Mouse (Mus musculus) small intestine, adult 2 months (tissue): ENCODE results near the gene Fam131a. TPM values are rescaled to one million over a fixed set of nuclear protein-coding genes. Genes with fewer than 3 reads are reported as not detected.
A peak's percentile ranks its signal among the peaks of the same experiment; 100 is the strongest.

Source experiments
- H3K27ac ChIP-seq: fragments of 200-500 bp; 2 replicates; pipeline ENCODE4 v1.5.1; 2012; ENCODE audit warnings: low read depth, low read length, control low read depth, inconsistent platforms; ENCODE audit not compliant: insufficient read depth
- H3K27me3 ChIP-seq: fragments of 200-500 bp; 2 replicates; pipeline ENCODE4 v1.6.1; 2012; ENCODE audit warnings: mild to moderate bottlenecking, moderate library complexity, low read length, inconsistent platforms; ENCODE audit not compliant: control insufficient read depth, insufficient read depth
- H3K36me3 ChIP-seq: fragments of 200-500 bp; 2 replicates; pipeline ENCODE4 v1.6.1; 2012; ENCODE audit warnings: mild to moderate bottlenecking, low read length, control low read depth, inconsistent platforms; ENCODE audit not compliant: control insufficient read depth, insufficient read depth
- H3K4me1 ChIP-seq: fragments of 200-500 bp; 2 replicates; pipeline ENCODE4 v1.6.1; 2012; ENCODE audit warnings: low read length, inconsistent platforms, mixed read lengths; ENCODE audit not compliant: control insufficient read depth, insufficient read depth, insufficient read length
- H3K4me3 ChIP-seq: fragments of 200-500 bp; 2 replicates; pipeline ENCODE4 v1.5.1; 2012; ENCODE audit warnings: low read depth, mild to moderate bottlenecking, control low read depth, inconsistent platforms, low read length, moderate library complexity
- CTCF ChIP-seq: fragments of 200-500 bp; IDR thresholded peaks from 2 replicates; pipeline ENCODE4 v1.5.1; 2012; ENCODE audit warnings: low read depth, mild to moderate bottlenecking, control low read depth, inconsistent platforms, low read length, moderate library complexity, mixed read lengths; ENCODE audit not compliant: insufficient replicate concordance, insufficient read length; ENCODE audit errors: extremely low read depth
- POLR2A ChIP-seq: fragments of 200-500 bp; IDR thresholded peaks from 2 replicates; pipeline ENCODE4 v1.6.1; 2012; ENCODE audit warnings: low read depth, mild to moderate bottlenecking, control low read depth, inconsistent platforms, low read length, moderate library complexity
- WGBS: fragments of 180-500 bp; shearing (Covaris S2); methylation state at CpG from one replicate; pipeline ENCODE4 v1.1.7; 2018; 5-methylcytosine and 5-hydroxymethylcytosine counted together
- polyA plus RNA-seq: library from polyadenylated mRNA; depleted of rRNA; stranded (reverse); fragments of >200 nt; gene quantifications from 2 replicates; pipeline ENCODE4 v1.2.3, GENCODE M21; 2012

Gene Fam131a
- polyA plus RNA-seq, 1 experiment = 2.5 TPM

DNA sequence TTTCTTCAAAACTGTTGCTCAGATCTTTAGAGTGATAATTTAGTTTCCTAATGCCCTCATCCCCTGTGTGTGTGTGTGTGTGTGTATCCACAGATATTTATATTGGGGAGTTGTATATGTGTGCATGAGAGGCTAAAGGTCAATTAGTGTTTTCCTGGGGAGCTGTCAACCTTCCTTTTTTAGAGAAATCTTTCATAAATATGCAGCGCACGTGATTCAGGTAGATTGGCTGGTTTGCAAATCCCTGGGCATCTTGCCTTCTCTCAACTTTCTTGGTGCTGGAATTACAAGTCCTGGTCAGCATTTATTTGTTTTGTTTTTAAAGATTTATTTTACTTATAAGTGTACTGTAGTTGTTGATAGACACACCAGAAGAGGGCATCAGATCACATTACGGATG, 22.8 kb upstream of the Fam131a start:
- WGBS = 87% methylated on average over 3 of the region's 3 CpGs
- Histone ChIP-seq H3K4me3 (no peak overlapping the region), H3K4me1 (peaks cover 12% of the 10 kb centered on the region), H3K27ac (no peak overlapping the region), H3K27me3 (no peaks in the 10 kb centered on the region), H3K36me3 (peaks cover 6% of the 10 kb centered on the region)
- TF ChIP-seq POLR2A = no peak
- no peak for TF ChIP-seq CTCF

DNA sequence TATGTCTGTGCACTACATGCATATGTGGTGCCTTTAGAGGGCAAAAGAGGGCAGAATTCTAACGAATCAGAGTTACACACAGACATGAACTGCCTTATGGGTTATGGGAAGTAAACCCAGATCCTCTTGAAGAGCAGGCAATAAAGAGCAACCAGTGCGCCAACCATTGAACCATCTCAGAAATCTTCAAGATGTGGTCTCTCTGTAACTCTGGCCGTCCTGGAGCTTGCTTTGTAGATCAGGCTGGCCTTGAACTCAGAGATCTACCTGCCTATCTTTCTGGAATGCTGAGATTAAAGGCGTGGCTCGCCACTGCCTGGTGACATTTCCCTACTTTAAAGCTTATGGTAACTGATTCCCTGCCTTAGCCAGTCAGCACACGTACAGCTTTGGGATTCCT, 21.2 kb upstream of the Fam131a start:
- H3K4me3 ChIP-seq = no peak overlapping the region
- peak overlapping the region; percentile 11; the same call in 1 of the 2 replicates for H3K27ac ChIP-seq
- 11% methylated on average over 6 of the region's 6 CpGs for WGBS
- H3K36me3 ChIP-seq = peaks cover 16% of the 10 kb centered on the region
- peaks cover 13% of the 10 kb centered on the region for H3K4me1 ChIP-seq
- H3K27me3 ChIP-seq = no peaks in the 10 kb centered on the region
- TF ChIP-seq CTCF (no peak), POLR2A (no peak)

GRCm38 (mm10) chr16:20672500-20672902, 20.5 kb upstream of the Fam131a start:
- peak; percentile 86 for TF ChIP-seq POLR2A
- TF ChIP-seq CTCF = no peak
- under 1% methylated on average over 38 of the region's 38 CpGs for WGBS
- Histone ChIP-seq H3K4me1 (peaks cover 13% of the 10 kb centered on the region), H3K4me3 (peak overlapping the region; percentile 98), H3K27me3 (no peaks in the 10 kb centered on the region), H3K27ac (peak overlapping the region; percentile 35; the same call in 1 of the 2 replicates), H3K36me3 (peaks cover 16% of the 10 kb centered on the region)

DNA sequence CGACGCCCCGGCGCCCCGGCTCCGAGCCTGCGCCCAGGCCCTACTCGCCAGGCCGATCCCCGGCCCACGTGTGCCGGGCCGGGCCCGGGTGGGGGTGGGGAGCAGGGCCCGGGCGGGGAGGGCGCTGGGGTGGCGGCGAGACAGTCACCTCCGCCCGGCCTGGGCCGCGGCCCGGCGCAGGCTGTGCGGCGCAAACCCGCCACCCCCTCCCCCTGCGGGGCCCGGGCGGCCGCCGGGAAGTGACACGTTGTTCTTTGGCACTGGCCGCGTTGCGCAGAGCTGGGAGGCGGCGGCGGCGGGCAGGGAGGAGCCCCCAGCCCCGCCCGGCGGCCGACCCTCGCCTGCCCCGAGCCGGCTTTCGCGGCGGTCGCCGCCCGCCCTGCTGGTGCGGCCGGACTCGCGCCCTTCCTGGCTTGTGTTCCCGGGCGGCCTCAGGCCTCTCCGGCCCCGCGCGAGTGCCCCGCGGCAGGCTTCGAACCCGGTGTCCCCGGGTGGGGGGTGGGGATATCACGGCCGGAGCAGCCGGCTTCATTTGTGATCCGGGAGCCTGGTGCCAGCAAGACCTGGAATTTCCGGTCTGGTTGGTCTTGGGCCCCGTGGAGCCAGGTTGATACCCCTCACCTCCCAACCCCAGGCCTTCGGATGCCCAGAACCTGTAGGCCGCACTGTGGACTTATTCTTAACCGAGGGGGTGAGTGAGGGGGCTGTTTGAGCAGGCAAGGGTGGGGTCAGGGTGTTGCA, 19.9 kb upstream of the Fam131a start:
- TF ChIP-seq POLR2A = no peak
- Histone ChIP-seq H3K27me3 (no peaks in the 10 kb centered on the region), H3K4me1 (peaks cover 13% of the 10 kb centered on the region), H3K36me3 (peaks cover 20% of the 10 kb centered on the region), H3K27ac (peak overlapping the region; percentile 82), H3K4me3 (peak overlapping the region; percentile 98)
- WGBS = under 1% methylated on average over 77 of the region's 78 CpGs

DNA sequence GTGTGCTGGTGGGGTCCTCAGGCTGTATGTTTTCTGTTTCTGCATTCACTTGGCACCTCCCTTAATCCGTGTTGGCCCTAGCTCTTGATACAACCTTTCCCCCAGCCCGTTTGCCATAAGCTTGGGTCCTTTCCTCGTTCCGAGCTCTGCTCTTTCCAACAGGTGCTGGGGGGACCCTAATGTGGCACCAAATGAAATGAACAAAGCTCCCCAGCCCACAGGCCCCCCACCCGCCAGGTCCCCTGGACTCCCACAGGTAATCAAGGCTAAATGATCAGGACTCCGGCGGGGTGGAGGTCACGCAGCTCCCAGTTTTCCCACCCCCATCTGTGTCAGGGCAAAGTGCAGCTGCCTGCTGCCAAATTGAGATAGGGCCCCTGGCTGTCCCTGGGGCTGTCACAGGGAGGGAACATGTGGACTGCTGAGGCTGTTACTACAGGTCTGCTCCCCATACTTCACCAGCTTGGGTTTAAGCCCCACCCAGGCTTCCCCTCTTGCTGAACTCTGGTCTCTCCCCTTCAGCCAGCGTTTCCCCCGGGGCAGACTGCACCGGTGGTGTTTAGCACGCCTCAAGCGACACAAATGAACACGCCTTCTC, 19.2 kb upstream of the Fam131a start:
- Histone ChIP-seq H3K4me3 (peak overlapping the region; percentile 98), H3K36me3 (peaks cover 27% of the 10 kb centered on the region), H3K27ac (peak overlapping the region; percentile 82), H3K27me3 (no peaks in the 10 kb centered on the region), H3K4me1 (peaks cover 13% of the 10 kb centered on the region)
- TF ChIP-seq POLR2A (no peak), CTCF (no peak)
- 3% methylated on average over 14 of the region's 14 CpGs for WGBS

DNA sequence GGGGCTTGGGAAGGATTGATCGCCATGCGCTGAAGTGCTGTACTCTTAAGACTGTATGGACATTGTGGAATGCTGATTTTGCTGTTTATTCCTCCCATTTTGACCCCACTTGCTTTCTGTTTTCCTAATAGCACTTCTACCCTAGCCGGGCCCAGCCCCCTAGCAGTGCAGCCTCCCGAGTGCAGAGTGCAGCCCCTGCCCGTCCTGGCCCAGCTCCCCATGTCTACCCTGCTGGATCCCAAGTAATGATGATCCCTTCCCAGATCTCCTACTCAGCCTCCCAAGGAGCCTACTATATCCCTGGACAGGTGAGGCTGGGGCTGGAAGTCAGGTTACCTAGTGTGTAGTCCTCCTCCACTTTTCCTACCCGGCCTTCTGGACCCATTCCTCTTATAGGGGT, 17.8 kb upstream of the Fam131a start:
- WGBS = 80% methylated on average over 6 of the region's 6 CpGs
- no peak for TF ChIP-seq POLR2A
- no peak for TF ChIP-seq CTCF
- Histone ChIP-seq H3K36me3 (peaks cover 39% of the 10 kb centered on the region), H3K4me1 (peaks cover 13% of the 10 kb centered on the region), H3K4me3 (no peak overlapping the region), H3K27ac (no peak overlapping the region), H3K27me3 (no peaks in the 10 kb centered on the region)

DNA sequence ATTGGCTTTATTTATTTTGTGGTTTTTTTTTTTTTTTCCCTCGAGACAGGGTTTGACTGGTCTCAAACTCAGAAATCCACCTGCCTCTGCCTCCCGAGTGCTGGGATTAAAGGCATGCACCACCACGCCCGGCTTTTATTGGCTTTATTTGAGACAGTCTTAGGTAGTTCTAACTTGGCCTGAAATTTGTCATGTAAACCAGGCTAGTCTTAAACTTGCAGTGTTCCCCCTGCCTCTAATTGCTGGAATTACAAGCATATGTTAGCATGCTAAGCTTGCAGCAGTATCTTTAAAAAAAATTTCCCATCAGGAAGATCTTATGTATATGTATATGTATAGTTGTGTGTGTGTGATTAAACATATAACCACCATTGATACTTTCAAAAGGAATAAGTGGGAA, 16.3 kb upstream of the Fam131a start:
- TF ChIP-seq CTCF (no peak), POLR2A (no peak)
- H3K27ac ChIP-seq = no peak overlapping the region
- no peak overlapping the region for H3K4me3 ChIP-seq
- H3K36me3 ChIP-seq = peaks cover 53% of the 10 kb centered on the region
- peaks cover 13% of the 10 kb centered on the region for H3K4me1 ChIP-seq
- 46% methylated on average over 4 of the region's 4 CpGs for WGBS
- H3K27me3 ChIP-seq = no peaks in the 10 kb centered on the region
